Mouse (Mus musculus): Measurements from ENCODE around the gene Lyzl4. TPM values are rescaled to one million over a fixed set of nuclear protein-coding genes. Genes with fewer than 3 reads are reported as not detected.

Lyzl4 gene
- polyA plus RNA-seq, 1 experiment from 2014 or later, result 0.53 TPM

GRCm38 (mm10) chr9:121566387-121566786 is 75.5 kb downstream of the Lyzl4 start:
- H3K36me3 ChIP-seq (ENCODE audit: control insufficient read depth, insufficient read depth, low read length), result no peaks in the 10 kb centered on the region
- ATAC-seq (ENCODE audit: low FRiP score, low TSS enrichment), result no peak
- 81% methylated on average over 7 of the region's 7 CpGs for WGBS

GRCm38 (mm10) chr9:121563276-121563675 is 78.6 kb downstream of the Lyzl4 start:
- WGBS, result 90% methylated on average over 7 of the region's 7 CpGs
- Histone ChIP-seq H3K9me3 (ENCODE audit: control insufficient read depth, low read length) (no peaks in the 10 kb centered on the region), H3K27ac (ENCODE audit: low read depth, low read length) (no peak overlapping the region), H3K27me3 (ENCODE audit: control insufficient read depth, insufficient read depth, low read length) (no peaks in the 10 kb centered on the region), H3K36me3 (ENCODE audit: control insufficient read depth, insufficient read depth, low read length) (no peaks in the 10 kb centered on the region), H3K4me2 (replicated peaks; ENCODE audit: low read depth, low read length) (no peak overlapping the region), H3K9ac (ENCODE audit: low read depth, low read length) (no peak overlapping the region), H3K4me3 (ENCODE audit: low read length) (no peak overlapping the region), H3K4me1 (ENCODE audit: control insufficient read depth, insufficient read depth, low read length) (no peaks in the 10 kb centered on the region)
- ATAC-seq (ENCODE audit: low FRiP score, low TSS enrichment), result no peak

More at GRCm38 (mm10) chr9:121566387-121566786, 75.5 kb downstream of the Lyzl4 start:
- H3K27me3 ChIP-seq (ENCODE audit: control insufficient read depth, insufficient read depth, low read length), result no peaks in the 10 kb centered on the region
- H3K27ac ChIP-seq (ENCODE audit: low read depth, low read length), result no peak overlapping the region
- H3K4me1 ChIP-seq (ENCODE audit: control insufficient read depth, insufficient read depth, low read length), result no peaks in the 10 kb centered on the region
- H3K4me2 ChIP-seq (replicated peaks; ENCODE audit: low read depth, low read length), result no peak overlapping the region
- H3K4me3 ChIP-seq (ENCODE audit: low read length), result no peak overlapping the region
- no peak overlapping the region for H3K9ac ChIP-seq (ENCODE audit: low read depth, low read length)
- no peaks in the 10 kb centered on the region for H3K9me3 ChIP-seq (ENCODE audit: control insufficient read depth, low read length)

- no peak for ATAC-seq (ENCODE audit: low FRiP score, low TSS enrichment)
- no peak overlapping the region for H3K4me3 ChIP-seq (ENCODE audit: low read length)
- H3K27me3 ChIP-seq (ENCODE audit: control insufficient read depth, insufficient read depth, low read length), result no peaks in the 10 kb centered on the region
- no peaks in the 10 kb centered on the region for H3K9me3 ChIP-seq (ENCODE audit: control insufficient read depth, low read length)
- no peak overlapping the region for H3K9ac ChIP-seq (ENCODE audit: low read depth, low read length)
- 61% methylated on average over 7 of the region's 7 CpGs for WGBS
- no peak overlapping the region for H3K27ac ChIP-seq (ENCODE audit: low read depth, low read length)
- no peak overlapping the region for H3K4me2 ChIP-seq (replicated peaks; ENCODE audit: low read depth, low read length)
- H3K36me3 ChIP-seq (ENCODE audit: control insufficient read depth, insufficient read depth, low read length), result no peaks in the 10 kb centered on the region
- no peaks in the 10 kb centered on the region for H3K4me1 ChIP-seq (ENCODE audit: control insufficient read depth, insufficient read depth, low read length)
Measured at GRCm38 (mm10) chr9:121560515-121560914, 81.4 kb downstream of the Lyzl4 start.

- Histone ChIP-seq H3K4me1 (ENCODE audit: control insufficient read depth, insufficient read depth, low read length) (no peaks in the 10 kb centered on the region), H3K4me3 (ENCODE audit: low read length) (no peak overlapping the region), H3K27ac (ENCODE audit: low read depth, low read length) (no peak overlapping the region), H3K9me3 (ENCODE audit: control insufficient read depth, low read length) (no peaks in the 10 kb centered on the region), H3K9ac (ENCODE audit: low read depth, low read length) (no peak overlapping the region), H3K27me3 (ENCODE audit: control insufficient read depth, insufficient read depth, low read length) (no peaks in the 10 kb centered on the region), H3K4me2 (replicated peaks; ENCODE audit: low read depth, low read length) (no peak overlapping the region), H3K36me3 (ENCODE audit: control insufficient read depth, insufficient read depth, low read length) (no peaks in the 10 kb centered on the region)
- ATAC-seq (ENCODE audit: low FRiP score, low TSS enrichment), result no peak
- 91% methylated on average over 6 of the region's 6 CpGs for WGBS
Measured at GRCm38 (mm10) chr9:121558167-121558566, 83.7 kb downstream of the Lyzl4 start.

GRCm38 (mm10) chr9:121556913-121557312 is 85.0 kb downstream of the Lyzl4 start:
- Histone ChIP-seq H3K27me3 (ENCODE audit: control insufficient read depth, insufficient read depth, low read length) (no peaks in the 10 kb centered on the region), H3K4me1 (ENCODE audit: control insufficient read depth, insufficient read depth, low read length) (no peaks in the 10 kb centered on the region), H3K36me3 (ENCODE audit: control insufficient read depth, insufficient read depth, low read length) (no peaks in the 10 kb centered on the region), H3K4me3 (ENCODE audit: low read length) (no peak overlapping the region), H3K4me2 (replicated peaks; ENCODE audit: low read depth, low read length) (no peak overlapping the region), H3K27ac (ENCODE audit: low read depth, low read length) (no peak overlapping the region), H3K9me3 (ENCODE audit: control insufficient read depth, low read length) (no peaks in the 10 kb centered on the region), H3K9ac (ENCODE audit: low read depth, low read length) (no peak overlapping the region)
- ATAC-seq (ENCODE audit: low FRiP score, low TSS enrichment), result no peak
- WGBS, result 61% methylated on average over 5 of the region's 5 CpGs

- 58% methylated on average over 9 of the region's 9 CpGs for WGBS
- ATAC-seq (ENCODE audit: low FRiP score, low TSS enrichment), result no peak
- Histone ChIP-seq H3K4me1 (ENCODE audit: control insufficient read depth, insufficient read depth, low read length) (no peaks in the 10 kb centered on the region), H3K4me2 (replicated peaks; ENCODE audit: low read depth, low read length) (no peak overlapping the region), H3K4me3 (ENCODE audit: low read length) (no peak overlapping the region), H3K36me3 (ENCODE audit: control insufficient read depth, insufficient read depth, low read length) (no peaks in the 10 kb centered on the region), H3K27ac (ENCODE audit: low read depth, low read length) (no peak overlapping the region), H3K27me3 (ENCODE audit: control insufficient read depth, insufficient read depth, low read length) (no peaks in the 10 kb centered on the region), H3K9me3 (ENCODE audit: control insufficient read depth, low read length) (no peaks in the 10 kb centered on the region), H3K9ac (ENCODE audit: low read depth, low read length) (no peak overlapping the region)
Measured at GRCm38 (mm10) chr9:121555395-121556000, 86.4 kb downstream of the Lyzl4 start.

GRCm38 (mm10) chr9:121553643-121554042 is 88.3 kb downstream of the Lyzl4 start:
- Histone ChIP-seq H3K36me3 (ENCODE audit: control insufficient read depth, insufficient read depth, low read length) (no peaks in the 10 kb centered on the region), H3K27ac (ENCODE audit: low read depth, low read length) (no peak overlapping the region)
- 49% methylated on average over 4 of the region's 4 CpGs for WGBS

GRCm38 (mm10) chr9:121550327-121550771 is 91.5 kb downstream of the Lyzl4 start:
- no peak for ATAC-seq (ENCODE audit: low FRiP score, low TSS enrichment)
- H3K4me1 ChIP-seq (ENCODE audit: control insufficient read depth, insufficient read depth, low read length), result no peaks in the 10 kb centered on the region
- no peaks in the 10 kb centered on the region for H3K36me3 ChIP-seq (ENCODE audit: control insufficient read depth, insufficient read depth, low read length)
- H3K9me3 ChIP-seq (ENCODE audit: control insufficient read depth, low read length), result no peaks in the 10 kb centered on the region
- WGBS, result 75% methylated on average over 5 of the region's 5 CpGs
- no peak overlapping the region for H3K4me3 ChIP-seq (ENCODE audit: low read length)
- no peak overlapping the region for H3K27ac ChIP-seq (ENCODE audit: low read depth, low read length)
- no peak overlapping the region for H3K4me2 ChIP-seq (replicated peaks; ENCODE audit: low read depth, low read length)
- H3K27me3 ChIP-seq (ENCODE audit: control insufficient read depth, insufficient read depth, low read length), result no peaks in the 10 kb centered on the region
- no peak overlapping the region for H3K9ac ChIP-seq (ENCODE audit: low read depth, low read length)

More at GRCm38 (mm10) chr9:121553643-121554042, 88.3 kb downstream of the Lyzl4 start:
- H3K4me2 ChIP-seq (replicated peaks; ENCODE audit: low read depth, low read length), result no peak overlapping the region
- H3K27me3 ChIP-seq (ENCODE audit: control insufficient read depth, insufficient read depth, low read length), result no peaks in the 10 kb centered on the region
- H3K9me3 ChIP-seq (ENCODE audit: control insufficient read depth, low read length), result no peaks in the 10 kb centered on the region
- H3K4me3 ChIP-seq (ENCODE audit: low read length), result no peak overlapping the region
- ATAC-seq (ENCODE audit: low FRiP score, low TSS enrichment), result no peak
- H3K4me1 ChIP-seq (ENCODE audit: control insufficient read depth, insufficient read depth, low read length), result no peaks in the 10 kb centered on the region
- H3K9ac ChIP-seq (ENCODE audit: low read depth, low read length), result no peak overlapping the region

GRCm38 (mm10) chr9:121549444-121549843 is 92.5 kb downstream of the Lyzl4 start:
- no peaks in the 10 kb centered on the region for H3K9me3 ChIP-seq (ENCODE audit: control insufficient read depth, low read length)
- H3K4me3 ChIP-seq (ENCODE audit: low read length), result no peak overlapping the region
- no peaks in the 10 kb centered on the region for H3K27me3 ChIP-seq (ENCODE audit: control insufficient read depth, insufficient read depth, low read length)
- no peak for ATAC-seq (ENCODE audit: low FRiP score, low TSS enrichment)
- no peak overlapping the region for H3K27ac ChIP-seq (ENCODE audit: low read depth, low read length)
- no peaks in the 10 kb centered on the region for H3K4me1 ChIP-seq (ENCODE audit: control insufficient read depth, insufficient read depth, low read length)
- no peak overlapping the region for H3K9ac ChIP-seq (ENCODE audit: low read depth, low read length)
- H3K36me3 ChIP-seq (ENCODE audit: control insufficient read depth, insufficient read depth, low read length), result no peaks in the 10 kb centered on the region
- H3K4me2 ChIP-seq (replicated peaks; ENCODE audit: low read depth, low read length), result no peak overlapping the region
